Mouse (Mus musculus): ENCODE measurements at regions not wholly inside any gene's neighbourhood (a gene's known extent, or its start where the extent isn't known, plus 50 kb on each side); places are given as distances from the start of the nearest gene placed in this dataset.

DNA sequence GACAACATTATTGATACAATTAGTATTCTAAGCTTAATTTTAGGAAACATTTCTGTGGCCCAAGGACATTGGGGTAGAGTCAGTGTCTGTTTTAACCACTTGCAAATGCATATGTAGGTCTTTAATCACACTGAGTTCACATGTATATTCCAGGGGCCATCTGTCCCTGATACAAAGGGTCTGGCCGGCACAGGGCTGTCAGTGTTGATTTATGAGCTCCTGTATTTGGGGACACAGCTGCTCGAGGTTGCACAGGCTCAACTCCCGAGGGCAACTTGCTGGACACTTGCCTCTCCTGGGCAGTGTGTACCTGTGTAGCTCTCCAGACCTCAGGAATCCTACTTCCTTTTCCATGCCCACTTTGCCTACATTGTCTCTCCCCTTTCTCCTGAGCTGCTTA lies 221.0 kb downstream of the Abcc12 start:
- no peak for DNase-seq

DNA sequence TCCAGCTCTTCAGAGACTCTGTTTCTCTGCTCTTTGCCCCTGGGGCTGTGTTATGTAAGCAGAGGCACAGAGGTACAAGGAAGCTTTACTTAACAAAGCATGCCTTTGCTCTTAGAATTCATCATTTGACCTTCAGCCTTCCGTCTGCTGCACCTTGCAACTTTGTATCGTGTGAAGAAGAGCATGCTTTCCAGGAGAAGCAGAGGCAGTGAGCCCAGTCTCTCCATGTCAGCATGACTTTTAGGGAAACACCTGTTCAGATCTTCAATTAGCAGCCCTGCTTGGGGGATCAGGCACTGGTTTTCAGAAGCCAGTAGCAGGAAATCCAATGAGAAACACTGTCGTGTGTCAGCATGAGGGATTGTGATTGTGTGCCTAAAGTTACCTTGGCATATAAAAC lies 226.7 kb downstream of the Abcc12 start:
- DNase-seq = no peak

DNA sequence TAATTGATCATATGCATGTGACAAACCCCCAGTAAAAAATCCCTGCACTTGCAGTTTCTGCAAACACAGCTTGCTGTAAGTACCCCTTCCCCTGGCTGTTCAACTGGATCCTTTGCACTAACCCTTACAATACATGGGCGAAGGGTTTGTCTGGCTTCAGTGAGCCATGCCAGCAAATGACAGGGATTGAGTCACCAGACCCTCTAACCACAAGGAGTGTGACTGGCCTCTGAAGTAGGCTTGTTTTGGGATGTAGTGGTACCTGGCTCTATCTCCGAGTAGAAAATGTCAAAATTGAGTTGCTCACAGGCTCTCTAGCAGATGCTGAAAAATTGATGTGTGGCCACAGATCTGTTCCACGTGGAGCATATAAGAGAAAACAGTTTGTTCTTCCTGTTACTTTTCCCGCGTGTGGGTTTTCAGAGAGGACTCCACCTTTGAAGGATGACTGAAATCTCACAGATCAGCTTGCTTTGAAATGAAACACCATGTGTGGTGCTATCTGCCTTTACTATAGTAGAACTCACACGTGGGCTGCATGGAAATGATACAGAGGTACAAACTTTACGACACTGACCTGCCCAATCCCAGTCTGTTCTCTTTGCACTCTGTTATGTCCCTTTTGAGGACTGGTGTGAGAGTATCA lies 228.8 kb downstream of the Abcc12 start:
- DNase-seq = no peak

DNA sequence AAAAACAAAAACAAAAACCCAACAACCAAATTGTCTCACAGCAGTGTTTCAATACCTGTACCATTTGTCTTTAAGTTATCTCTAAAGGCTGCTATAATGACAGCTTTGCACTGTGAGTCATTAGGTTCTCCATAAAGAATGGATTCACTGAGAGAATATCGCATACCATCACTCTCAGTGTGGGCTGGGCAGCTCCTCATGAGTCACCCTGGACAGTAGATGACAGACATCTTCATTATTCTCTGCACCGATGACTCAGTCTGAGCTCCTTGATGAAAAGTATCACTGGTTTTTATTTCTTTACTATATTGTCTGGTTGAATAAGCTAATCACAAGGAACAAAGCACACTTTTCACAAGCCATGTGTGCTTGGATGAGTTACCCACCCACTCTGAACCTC lies 230.4 kb downstream of the Abcc12 start:
- no peak for DNase-seq

DNA sequence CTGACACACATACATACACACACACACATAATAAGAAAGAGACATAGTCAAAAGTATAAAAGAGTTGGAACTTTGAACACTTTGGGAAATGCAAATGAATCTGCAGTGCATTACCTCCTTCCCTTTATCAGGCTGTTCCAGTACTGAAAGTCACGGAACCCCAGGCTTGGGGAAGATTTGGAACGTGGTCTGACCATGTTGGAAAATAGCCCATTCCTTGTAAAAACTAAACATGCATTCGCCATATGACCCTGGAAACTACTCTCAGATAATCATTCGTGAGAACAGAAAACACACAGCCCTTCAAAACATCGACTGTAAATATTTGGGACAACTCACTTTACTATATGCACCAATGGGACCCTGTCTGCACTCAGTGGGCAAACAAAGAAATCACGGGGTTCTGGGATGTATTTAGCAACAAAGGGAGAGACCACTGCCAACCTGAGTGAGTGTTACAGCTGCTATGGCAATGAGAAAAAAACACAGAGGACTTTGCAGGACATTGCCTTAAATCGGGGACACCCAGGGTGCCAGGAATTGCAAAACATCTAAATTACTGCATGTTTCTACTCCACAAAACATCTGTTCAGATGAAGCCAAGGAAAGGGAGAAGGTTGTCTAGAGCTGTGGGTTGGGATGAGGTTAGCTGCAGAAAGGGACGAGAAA lies 238.3 kb downstream of the Abcc12 start:
- DNase-seq = no peak

DNA sequence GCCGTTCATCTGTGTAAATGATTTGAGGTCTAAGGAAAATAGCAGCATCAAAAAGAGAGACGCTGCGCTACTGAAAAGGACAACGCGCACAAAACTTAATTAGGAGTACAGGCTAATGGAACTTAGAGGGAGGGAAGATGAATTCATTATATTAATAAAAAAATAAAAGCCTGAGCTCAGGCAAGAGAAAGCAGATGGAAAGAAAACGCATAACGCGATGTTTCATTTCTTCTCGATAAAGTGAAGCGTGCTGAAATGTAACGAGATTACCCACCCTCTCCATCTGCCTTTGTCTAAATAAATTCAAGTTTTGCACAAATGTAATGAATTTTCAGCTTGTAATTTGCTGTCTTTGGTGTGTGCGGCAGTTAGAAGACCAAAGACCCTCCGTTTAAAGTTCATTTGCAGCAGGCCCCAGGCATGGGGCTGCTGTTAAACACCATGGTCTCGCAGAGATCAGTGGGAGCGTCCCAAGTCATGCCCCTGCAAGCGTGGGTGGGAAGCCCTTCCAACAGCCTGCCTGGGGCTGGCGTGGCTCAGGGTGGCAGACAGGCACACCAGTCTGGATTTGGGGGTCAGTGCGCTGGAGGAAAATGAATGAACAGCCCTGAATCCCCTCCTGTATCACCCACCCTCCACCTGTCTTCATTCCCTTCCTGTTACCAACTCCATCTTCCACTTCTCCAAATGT lies 241.8 kb downstream of the Abcc12 start:
- DNase-seq = no peak

DNA sequence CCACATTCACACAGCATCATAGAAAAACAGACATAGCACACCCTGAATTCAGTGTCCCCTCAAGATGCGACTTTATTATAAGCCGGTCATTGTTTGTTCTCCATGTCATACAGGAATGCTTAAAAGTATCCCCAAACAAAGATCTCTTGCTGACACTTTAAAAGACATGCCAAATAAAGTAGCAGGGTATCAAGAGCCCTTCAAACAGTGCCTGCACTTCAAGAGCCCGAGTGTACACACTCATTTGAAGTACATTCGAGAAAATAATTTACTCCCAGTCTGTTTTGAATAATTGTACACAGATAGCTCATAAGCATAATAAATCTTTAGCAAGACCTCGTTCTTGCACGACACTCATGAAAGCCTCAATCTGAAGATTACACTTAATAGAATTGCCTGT lies 249.1 kb downstream of the Abcc12 start:
- DNase-seq = no peak

DNA sequence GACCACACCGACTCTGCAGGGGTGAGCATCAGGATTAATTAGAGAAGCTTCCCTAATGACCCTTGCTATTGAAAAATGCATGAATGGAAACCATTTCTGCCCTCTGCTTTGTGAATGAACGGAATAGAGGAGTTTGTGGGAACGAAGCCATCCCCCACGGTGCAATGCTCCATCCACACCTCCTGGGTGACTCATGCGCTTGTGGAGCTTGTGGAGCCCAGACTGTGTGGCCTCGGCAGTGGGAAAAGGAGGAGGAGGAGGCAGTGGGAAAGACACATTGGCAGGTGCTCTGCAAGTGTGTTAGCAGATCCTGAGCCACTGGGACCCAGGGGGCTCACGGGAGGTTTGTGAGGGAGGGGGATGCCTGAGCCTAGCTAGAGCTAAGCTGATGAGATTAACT lies 251.9 kb downstream of the Abcc12 start:
- no peak for DNase-seq

DNA sequence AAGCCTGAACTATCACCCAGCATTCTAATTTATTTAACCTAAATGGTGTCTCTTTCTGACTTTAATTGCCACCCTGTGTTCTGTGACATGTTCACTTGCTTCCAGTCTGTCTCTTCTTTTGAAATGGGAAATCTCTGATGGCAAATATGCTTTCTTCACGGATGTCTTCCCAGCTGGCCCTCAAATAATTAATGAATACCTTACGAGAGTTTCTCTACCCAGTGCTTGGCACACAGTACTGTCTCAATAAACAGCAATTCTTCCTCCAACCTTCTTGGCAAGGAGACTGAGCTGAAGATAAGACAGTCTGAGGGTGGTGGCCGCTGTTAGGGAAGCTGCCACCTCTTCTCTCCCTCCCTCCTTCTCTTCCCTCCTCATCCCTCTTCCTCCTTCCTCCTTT lies 252.5 kb downstream of the Abcc12 start:
- DNase-seq = no peak

DNA sequence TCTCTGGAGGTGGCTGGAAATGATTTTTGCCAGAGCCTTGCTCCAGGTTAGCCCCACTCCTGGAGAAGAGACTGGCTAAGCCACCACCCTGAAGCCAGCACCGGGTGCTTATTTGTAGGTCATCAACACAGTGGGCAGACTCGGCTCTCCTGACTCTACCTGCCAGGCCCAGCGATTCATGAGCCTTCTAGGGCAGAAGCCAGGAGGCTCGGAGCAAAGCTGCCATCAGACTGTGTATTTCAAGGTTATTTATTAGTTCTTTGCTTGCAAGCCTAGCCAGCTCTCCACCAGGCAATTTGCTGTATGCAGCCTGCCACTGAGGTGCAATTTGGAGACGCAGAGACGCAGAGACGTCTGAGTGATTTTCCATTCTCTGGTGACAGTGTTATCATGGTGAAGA lies 255.4 kb downstream of the Abcc12 start:
- DNase-seq = no peak

DNA sequence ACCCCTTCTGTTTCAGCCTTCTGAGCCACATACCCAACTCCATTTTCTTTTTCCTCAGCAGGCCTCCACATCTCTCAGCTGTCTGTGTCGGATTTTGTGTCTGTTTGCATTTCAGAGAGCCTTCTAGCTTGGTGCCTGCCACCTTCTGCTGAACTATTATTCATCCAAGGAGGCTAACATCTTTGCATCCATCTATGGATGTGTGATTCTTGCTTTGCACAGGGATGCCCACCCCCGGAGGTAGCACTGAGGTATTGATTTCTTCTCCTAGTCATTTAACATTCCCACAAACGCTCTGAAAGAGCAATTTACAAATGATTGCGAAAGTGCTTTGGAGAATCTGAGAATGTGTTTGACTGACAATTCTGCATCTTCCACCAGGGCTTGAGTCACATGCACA lies 255.9 kb downstream of the Abcc12 start:
- no peak for DNase-seq

DNA sequence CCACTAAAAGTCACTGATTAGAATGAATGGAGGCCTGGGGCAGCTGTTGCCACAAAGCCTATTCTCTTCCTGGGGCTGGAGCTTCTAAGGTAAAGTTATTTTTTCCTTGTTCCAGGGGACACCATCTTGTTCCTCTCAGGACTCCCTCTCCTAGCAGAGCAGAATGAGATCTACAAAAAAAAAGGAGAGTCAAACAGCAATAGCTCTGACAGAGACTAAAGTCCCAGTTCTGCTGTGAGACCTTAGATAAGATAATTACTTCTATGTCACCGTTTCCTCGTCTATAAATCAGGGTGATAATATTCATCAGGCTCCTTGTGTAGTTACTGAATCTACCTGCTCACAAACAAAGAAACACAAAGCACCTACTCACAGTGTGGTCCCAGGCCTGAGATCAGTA lies 256.7 kb downstream of the Abcc12 start:
- no peak for DNase-seq

DNA sequence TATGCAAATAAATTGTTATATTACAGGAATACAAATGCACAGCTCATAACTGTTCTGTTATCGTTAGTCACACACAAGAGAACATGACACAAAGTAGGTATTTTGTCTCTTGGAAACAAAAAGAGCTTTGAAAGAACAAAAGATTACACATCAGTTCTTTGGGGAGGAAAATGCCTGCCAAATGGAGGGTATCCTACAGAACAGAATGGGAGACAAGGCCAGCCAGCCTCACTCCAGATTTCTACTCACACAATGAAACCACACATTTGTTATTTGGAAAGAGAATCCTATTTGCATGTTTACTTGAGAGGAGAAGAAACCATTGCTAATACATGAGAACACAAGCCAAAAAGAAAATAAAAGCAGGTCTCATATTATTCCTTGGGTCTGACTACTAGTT lies 258.0 kb downstream of the Abcc12 start:
- no peak for DNase-seq

DNA sequence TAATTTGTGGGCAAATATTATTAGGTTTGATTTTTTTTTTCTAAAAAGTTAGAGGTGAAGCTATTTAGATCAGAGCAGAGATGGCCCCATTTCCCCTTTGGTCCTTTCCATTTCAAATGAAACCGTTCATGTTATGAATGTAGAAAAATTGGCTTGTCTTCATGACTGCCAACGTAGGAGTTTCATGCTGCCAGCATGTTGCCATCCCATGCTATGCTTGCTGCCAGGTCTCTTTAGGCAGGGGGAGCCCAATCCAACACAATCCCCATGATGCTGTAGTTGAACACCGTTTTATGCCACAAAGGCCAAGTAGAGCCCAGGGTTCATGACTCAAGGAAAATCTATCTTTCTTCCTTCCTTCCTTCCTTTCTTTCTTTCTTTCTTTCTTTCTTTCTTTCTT lies 259.5 kb downstream of the Abcc12 start:
- DNase-seq = no peak

DNA sequence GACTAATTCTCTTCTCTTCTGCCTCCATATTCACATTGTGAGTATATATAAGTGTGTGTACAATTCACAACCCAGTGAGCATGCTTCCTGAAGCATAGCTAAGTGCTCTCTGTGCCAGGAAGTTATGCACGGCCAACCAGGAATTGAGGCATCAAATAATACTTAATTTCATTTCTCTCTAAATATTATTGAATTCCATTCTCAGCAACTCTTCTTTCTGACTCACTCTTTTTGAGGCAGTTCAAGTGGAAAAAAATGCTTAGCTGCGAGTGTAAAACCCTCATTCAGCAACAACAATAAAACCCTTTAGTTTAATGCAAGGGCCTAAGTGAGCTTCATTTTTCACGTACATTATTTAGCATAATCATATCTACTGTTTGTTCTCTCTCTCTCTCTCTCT lies 262.0 kb downstream of the Abcc12 start:
- DNase-seq = no peak

DNA sequence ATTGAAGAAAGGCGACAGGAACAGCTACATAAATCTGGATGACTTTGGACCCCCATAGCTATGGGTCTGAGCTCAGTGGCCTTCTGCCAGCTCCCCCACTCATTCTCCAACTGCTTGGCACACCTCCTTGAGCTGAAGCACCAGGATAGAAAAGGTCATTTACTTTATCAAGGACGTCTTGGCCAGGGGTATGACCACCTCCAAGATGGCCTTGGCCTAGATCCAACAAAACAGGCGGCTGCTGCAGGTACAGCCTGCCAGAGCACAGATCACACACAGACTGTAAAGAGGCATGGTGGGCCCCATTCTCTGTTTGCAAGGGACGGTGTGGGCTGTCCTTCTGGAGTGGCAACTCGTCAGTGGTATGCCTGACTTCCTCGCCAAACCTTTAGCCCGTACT lies 264.2 kb downstream of the Abcc12 start:
- no peak for DNase-seq

DNA sequence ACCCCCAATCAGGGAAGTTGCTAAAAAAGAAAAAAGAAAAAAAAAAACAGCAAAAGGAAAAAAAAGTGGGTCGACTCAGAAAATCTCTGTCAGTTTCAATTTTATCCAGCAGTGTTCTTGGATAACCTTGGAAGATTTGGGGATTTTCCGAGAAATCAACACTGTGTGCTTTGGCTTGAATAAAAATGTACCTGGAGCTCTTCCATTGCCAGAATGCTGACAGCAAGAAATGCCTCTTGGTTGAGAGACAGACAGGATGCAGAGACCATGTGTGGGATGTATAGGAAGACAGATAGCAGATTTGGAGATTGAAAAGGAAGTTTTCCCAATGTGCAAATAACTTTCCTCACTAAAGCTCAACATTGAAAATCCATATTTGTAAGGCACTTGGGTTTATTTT lies 271.0 kb downstream of the Abcc12 start:
- no peak for DNase-seq

DNA sequence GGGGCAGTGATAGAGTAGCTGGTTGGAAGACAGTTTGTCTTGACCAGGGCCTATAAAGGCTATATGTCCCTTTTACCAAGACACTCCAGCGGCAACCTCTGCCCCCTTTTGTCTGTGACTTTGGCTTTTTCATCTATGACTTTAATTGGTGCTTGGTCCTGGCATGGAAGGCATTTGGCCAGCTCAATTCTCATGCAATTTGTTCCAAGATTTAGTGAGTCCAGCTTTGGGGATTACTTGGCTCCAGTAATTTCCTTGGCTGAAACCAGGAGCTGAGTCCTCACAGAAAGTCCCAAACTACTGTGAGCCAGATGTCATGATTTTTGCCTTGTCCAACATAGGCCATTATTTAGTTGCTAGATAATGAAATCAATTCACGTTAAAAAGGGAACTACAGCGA lies 273.1 kb downstream of the Abcc12 start:
- no peak for DNase-seq

DNA sequence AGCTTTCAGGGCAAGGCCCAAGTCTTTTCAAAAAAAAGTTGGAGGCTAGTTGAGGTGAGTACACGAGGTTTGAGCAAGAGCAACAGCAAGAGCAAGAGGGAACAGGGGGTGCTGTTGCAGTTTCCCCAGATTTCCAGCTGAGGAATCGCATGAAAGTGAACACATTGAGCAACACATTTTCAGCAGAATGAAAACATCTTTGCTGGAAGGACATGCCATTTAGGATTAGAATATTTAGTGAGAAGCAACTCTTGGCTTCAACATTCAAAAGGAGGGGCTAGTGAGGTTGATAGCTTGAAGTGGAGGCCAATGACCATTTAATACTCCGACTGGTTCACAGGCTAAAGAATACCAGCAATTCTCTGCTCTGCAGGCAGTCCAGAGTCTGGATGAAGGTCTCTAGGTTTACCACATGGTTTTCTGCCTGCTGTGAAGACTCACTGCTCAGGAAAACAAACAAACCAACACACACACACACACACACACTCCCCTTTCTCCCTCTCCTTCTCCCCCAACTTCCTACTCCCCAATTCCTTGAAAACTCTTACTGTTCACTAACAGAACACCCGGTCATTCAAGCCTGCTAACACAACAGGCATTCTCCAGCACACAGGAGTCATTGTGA lies 278.5 kb downstream of the Abcc12 start:
- no peak for DNase-seq

DNA sequence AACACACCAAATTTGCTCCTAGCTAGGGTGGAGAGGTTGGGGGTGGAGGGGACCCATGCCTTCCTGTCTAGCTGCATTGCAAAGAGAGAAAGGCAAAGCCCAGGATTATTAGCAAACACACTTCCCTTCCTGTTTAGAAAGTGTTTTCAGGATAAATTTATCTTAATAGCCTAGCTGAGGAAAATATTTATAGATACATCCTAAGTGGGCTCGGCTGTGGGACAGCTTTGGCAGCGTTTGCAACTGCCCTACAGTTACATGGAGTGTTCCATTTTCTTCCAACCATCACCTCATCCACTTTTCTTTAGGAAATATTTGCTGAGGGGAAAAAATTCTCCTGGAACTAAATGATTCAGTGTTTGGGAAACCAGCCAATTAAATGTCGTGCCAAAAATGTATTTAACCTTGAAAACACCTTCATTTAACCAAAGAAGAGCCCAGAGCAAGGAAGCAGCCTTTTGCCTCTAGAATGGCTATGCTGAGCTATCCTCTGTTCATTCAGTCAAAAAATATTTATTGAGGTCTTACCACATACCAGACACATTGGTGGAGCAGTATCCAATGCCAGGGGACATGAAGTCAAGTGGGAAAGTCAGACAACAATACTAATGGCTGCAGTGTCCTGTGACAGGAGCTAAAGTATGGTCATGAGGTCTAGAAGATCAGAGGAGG lies 291.6 kb downstream of the Abcc12 start:
- DNase-seq = no peak

DNA sequence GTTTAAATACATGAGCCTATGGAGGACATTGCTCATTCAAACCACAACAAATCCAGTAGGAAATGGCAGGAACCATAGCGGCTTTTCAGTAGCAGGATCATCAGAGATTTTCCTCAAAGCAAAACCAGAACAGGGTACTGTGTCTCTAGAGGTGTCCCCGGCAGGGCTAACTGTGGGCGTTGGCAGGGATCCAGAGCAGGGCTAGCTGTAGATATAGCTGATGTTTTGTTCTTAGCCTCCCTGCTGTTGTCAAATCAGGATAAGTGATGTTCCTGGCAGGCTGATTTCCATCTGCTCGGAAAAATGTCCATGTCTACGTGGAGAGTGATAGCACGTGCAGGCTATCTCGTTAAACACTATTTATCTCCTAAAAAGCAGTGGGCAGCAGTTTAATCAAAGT lies 297.6 kb downstream of the Abcc12 start:
- no peak for DNase-seq

DNA sequence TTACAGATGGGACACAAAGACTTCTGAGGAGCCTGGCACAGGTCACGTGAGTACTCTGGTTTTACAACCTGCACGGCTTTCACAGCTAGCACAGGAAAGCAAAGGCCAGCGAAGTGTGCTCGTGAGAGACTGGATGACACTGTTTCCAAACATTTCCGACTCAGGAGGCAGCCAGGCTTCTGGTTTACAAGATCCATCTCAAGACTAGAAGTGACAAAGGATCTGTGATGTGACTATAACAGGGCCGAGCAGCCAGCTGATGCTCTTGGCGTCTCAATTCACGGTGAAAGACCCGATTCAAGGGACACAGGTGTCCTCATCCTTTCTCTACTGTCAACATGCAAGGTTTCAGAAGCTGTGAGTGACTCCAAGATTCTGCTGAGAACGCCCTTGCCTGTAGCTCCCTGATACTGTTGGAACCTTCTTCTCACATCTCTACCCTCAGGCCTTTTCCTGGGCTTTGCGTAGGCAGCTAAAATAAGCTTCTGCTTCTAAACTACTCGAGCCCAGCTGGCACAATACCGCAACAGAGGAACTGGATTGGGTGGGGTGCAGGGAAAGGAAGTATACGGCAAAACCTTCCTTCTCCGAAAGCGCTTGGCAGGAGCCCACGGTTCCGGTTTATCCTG lies 300.3 kb downstream of the Abcc12 start:
- DNase-seq = no peak

DNA sequence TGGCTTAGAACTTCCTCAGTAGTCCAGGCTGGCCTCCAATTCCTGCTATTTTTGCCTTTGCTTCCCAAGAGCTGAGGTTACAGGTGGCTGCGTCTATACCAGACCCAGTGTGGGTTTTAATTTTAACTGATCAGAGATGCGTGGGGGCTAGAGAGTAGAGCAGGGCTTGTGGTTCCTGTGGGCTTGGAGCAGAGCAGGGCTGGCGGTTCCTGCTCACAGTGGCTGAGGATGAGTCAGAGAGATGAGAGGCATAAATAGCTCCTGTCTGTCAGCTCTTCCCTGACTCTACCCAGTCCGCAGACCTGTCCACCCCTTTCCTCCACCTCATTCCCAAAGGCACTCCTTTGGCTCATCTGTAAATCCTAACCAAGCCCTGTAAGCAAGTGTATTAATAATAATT lies 304.8 kb downstream of the Abcc12 start:
- no peak for DNase-seq
